Mouse (Mus musculus) cerebellum, adult 2 months (tissue): ENCODE data around the gene Cdc16. TPM values are rescaled to one million over a fixed set of nuclear protein-coding genes. Genes with fewer than 3 reads are reported as not detected.
"Not testable (repeated sequence)": the region's sequence is repeated elsewhere in the genome, so short reads cannot be mapped to it uniquely, and the experiment has no call there.

Experiments used
- DNase-seq, 2 experiments: peaks; one replicate each; pipeline ENCODE4 v3.0.0; 2021
- H3K27ac ChIP-seq: fragments of 200-500 bp; 2 replicates; pipeline ENCODE4 v1.5.1; 2012; ENCODE audit warnings: low read length, control low read depth, inconsistent platforms; ENCODE audit not compliant: insufficient read depth
- H3K27me3 ChIP-seq: fragments of 200-500 bp; 2 replicates; pipeline ENCODE4 v1.6.1; 2012; ENCODE audit warnings: inconsistent platforms, mild to moderate bottlenecking, low read length, moderate library complexity; ENCODE audit not compliant: control insufficient read depth, insufficient read depth
- H3K4me1 ChIP-seq: fragments of 200-500 bp; 2 replicates; pipeline ENCODE4 v1.6.1; 2011; ENCODE audit warnings: low read length; ENCODE audit not compliant: control insufficient read depth, insufficient read depth
- H3K4me3 ChIP-seq: fragments of 200-500 bp; replicated peaks from 2 replicates; pipeline ENCODE3; 2011; ENCODE audit warnings: mild to moderate bottlenecking, low read depth, low read length, control low read depth; ENCODE audit not compliant: insufficient read depth
- CTCF ChIP-seq: fragments of 200-500 bp; IDR thresholded peaks from 2 replicates; pipeline ENCODE4 v1.5.1; 2011; ENCODE audit warnings: low read depth, mild to moderate bottlenecking, control low read depth, low read length, moderate library complexity, borderline replicate concordance; ENCODE audit not compliant: insufficient read depth
- POLR2A ChIP-seq: fragments of 200-500 bp; IDR thresholded peaks from 2 replicates; pipeline ENCODE4 v1.6.1; 2011; ENCODE audit warnings: low read length, control low read depth, borderline replicate concordance; ENCODE audit not compliant: insufficient read depth
- WGBS: fragments of 180-500 bp; shearing (Covaris S2); methylation state at CpG from one replicate; pipeline ENCODE4 v1.1.7; 2018; 5-methylcytosine and 5-hydroxymethylcytosine counted together
- polyA plus RNA-seq: library from polyadenylated mRNA; depleted of rRNA; stranded (reverse); fragments of >200 nt; gene quantifications from 2 replicates; pipeline ENCODE4 v1.2.3, GENCODE M21; 2012; rRNA removed

Cdc16 gene
- polyA plus RNA-seq: 61.9 and 64.4 TPM in 2 replicates

DNA sequence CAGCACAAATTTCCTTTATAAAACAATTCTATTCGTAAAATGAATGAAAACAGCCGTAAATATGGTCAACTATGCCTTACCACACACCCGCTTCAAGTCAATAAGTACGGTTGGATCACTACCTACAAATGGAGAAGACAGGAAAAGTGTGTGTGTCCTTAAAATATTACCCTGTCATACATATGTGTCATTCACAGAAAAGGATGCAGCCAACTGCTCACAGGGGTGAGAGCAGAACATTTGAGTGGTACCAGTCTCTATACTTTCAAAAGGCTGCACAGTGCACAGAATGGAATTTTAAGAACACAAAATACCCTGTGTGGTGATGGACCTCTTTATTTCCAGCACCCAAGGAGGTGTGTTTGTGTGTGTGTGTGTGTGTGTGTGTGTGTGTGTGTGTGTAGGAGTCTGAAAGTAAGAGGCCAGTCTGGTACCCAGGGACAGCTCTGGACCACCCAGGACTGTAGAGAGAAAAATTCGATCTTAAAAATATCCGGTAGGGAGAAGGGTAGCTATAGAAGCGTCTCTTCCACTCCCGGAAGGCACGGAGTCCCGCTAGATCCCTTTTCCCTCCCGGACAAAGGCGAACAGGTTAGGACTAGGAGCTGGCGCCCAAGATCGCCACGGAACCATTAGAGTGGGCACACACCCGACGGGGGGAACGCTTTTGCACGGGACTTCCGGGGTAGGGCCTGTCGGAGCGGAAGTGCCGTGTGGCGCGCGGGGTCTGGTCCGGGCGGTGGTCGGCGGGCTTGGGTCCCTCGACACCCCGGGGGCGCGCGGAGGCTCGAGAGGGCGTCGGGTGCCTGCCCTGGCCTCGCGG, at the start of gene Cdc16:
Gene Cdc16, plus strand, starts transcription at position 695 of the 823 bp plus-strand sequence.
- TF ChIP-seq CTCF (no peak), POLR2A (peak; percentile 78)
- DNase-seq: peak; percentile 88 to 95
- peak within 1 kb of the TSS; percentile 49 for H3K27ac ChIP-seq
- no peaks in the 10 kb centered on the region for H3K27me3 ChIP-seq
- H3K4me3 ChIP-seq: peak within 1 kb of the TSS; percentile 83
- peaks cover 2% of the 10 kb centered on the region; the same call in 1 of the 2 replicates for H3K4me1 ChIP-seq
- WGBS: 9% methylated on average over 40 of the region's 40 CpGs

DNA sequence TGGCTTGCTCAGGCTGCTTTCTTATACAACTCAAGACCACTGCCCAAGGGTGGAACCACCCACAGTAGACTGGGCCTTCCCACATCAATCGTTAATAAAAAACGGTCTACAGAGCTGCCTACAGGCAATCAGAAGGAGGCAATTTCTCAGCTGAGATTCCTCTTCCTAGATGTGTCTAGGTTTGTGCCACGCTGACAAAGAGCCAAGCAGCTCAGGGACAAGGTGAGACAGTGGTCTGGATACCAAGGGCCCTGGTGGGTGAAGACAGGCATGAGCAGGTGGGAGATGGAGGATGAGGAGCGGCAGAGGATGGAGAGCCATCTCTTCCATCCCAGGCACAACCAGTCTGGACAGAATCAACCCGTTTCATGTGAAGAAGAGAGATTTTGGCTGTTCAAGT, 49.0 kb upstream of the Cdc16 start:
- Histone ChIP-seq H3K27me3 (no peaks in the 10 kb centered on the region), H3K27ac (no peak overlapping the region), H3K4me3 (no peak overlapping the region), H3K4me1 (no peaks in the 10 kb centered on the region)
- 97% methylated on average over 5 of the region's 5 CpGs for WGBS
- no peak for DNase-seq
- no peak for TF ChIP-seq CTCF
- TF ChIP-seq POLR2A: no peak

DNA sequence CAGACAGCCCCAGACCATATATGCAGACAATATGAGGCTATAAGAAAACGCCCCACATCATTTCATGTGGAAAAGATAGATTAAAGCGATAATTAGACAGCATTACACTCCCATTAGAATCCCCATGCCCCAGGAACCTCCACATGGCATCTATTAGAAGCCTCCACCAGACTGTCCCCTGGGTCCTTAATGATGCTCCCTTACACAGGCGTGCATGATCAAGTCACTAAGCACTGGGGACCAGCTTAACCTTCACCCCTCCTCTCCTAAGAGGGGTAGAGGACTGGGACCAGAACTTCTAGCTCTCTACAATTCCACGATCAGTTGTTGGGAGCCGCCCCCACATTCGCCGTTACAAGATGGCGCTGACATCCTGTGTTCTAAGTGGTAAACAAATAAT, 38.5 kb upstream of the Cdc16 start:
- TF ChIP-seq POLR2A: no peak
- no peak for TF ChIP-seq CTCF
- H3K4me3 ChIP-seq: no peak overlapping the region
- 95% methylated on average over 8 of the region's 8 CpGs for WGBS
- H3K27me3 ChIP-seq: no peaks in the 10 kb centered on the region
- H3K27ac ChIP-seq: no peak overlapping the region
- no peaks in the 10 kb centered on the region for H3K4me1 ChIP-seq
- no peak for DNase-seq

GRCm38 (mm10) chr8:13725722-13726121, 31.8 kb upstream of the Cdc16 start:
- Histone ChIP-seq H3K27ac (no peak overlapping the region), H3K4me1 (no peaks in the 10 kb centered on the region), H3K4me3 (no peak overlapping the region), H3K27me3 (no peaks in the 10 kb centered on the region)
- TF ChIP-seq POLR2A (no peak), CTCF (peak; percentile 51)
- DNase-seq: peak; percentile 43 to 47

DNA sequence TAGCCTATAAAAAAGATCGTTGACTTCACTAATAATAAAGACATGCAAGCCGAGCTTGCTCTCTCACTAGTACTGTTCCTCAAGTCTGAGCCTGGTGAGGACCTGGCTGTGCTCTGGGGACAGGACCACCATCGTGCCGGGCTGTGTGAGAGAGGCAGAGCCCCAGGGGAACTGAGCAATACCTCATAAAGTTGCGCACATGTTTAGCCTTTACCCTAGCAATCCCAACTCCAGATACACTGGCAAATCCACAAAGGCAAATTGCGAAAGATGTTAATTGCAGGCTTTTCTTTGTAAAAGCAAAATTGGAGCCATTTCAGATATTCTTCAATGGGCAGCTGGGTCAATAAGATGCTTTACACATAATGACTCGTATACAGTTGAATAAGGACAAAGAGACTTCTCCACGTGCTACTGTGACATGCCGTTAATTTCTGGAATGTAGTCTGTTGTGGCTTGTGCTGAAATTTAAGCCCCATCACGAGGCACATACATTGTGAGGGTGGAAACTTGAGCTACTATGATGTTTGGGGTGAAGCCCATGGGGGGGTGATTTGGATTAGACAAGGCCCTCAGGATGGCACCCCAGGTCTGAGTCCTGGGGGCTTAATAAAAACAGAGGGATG, 29.9 kb upstream of the Cdc16 start:
- Histone ChIP-seq H3K27me3 (no peaks in the 10 kb centered on the region), H3K4me3 (no peak overlapping the region), H3K4me1 (no peaks in the 10 kb centered on the region), H3K27ac (no peak overlapping the region)
- no peak for TF ChIP-seq CTCF
- no peak for TF ChIP-seq POLR2A
- WGBS: 73% methylated on average over 10 of the region's 10 CpGs
- no peak for DNase-seq

DNA sequence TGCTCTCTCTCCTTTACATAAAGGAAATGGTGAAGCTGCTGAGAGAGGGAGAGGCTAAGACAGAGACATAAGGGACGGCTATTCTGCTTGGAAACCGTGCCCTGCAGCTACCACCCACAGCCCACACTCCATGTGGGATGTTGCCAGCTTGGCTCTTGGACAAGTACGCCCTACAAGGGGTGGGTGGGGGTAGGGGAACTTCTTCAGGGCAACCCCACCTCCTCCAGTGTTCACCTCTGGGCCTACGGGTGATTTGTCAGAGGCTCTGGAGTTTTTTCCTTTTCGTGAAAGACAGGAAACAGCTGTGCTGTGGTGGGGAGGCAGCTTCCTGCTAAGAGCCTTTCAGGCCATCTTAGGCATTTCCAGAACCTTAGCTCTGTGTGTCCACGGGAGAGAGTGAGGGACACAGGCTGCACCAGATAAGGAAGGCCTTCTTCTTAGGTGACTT, 17.1 kb upstream of the Cdc16 start:
- Histone ChIP-seq H3K4me1 (no peaks in the 10 kb centered on the region), H3K27me3 (no peaks in the 10 kb centered on the region), H3K4me3 (no peak overlapping the region), H3K27ac (no peak overlapping the region)
- DNase-seq: no peak
- TF ChIP-seq POLR2A: no peak
- no peak for TF ChIP-seq CTCF
- 25% methylated on average over 6 of the region's 6 CpGs for WGBS

GRCm38 (mm10) chr8:13740817-13741613, 16.5 kb upstream of the Cdc16 start:
- H3K27me3 ChIP-seq: no peaks in the 10 kb centered on the region
- H3K4me3 ChIP-seq: no peak overlapping the region
- TF ChIP-seq CTCF (no peak), POLR2A (no peak)
- H3K27ac ChIP-seq: no peak overlapping the region
- 83% methylated on average over 7 of the region's 7 CpGs for WGBS
- DNase-seq: no peak
- H3K4me1 ChIP-seq: no peaks in the 10 kb centered on the region

DNA sequence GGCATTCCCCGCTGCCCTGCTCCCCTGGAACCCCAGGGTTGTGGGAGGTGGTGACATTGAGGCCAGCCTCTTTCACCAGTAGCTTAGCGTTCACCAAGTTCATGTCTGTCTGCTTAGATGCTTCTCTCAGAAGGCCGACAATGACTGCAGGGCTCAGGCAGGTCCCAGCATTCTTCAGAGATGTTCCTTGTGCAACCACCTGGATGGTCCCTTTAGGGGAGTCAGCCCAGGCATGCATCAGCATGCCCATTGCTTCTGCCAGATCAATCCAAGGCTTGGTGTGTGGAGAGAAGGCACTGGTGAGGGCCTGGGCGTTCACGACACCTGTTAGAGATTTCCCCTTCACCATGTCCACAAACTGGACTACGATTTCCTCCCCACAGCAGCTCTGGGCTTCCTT, 11.3 kb upstream of the Cdc16 start:
- H3K27ac ChIP-seq, H3K27me3 ChIP-seq, DNase-seq, H3K4me1 ChIP-seq, H3K4me3 ChIP-seq: not testable (repeated sequence)
- WGBS: 82% methylated on average over 6 of the region's 6 CpGs
